Mouse (Mus musculus) CH12.LX (cell line): Measurements from ENCODE around the gene Tmem35b.
"Not testable (repeated sequence)": the region's sequence is repeated elsewhere in the genome, so short reads cannot be mapped to it uniquely, and the experiment has no call there.

Experiments
- CHD2 ChIP-seq: IDR thresholded peaks from 2 replicates; pipeline ENCODE4 v1.6.1; 2011; ENCODE audit warnings: low read length, improper control_type of control experiment
- CTCF ChIP-seq, 2 experiments: IDR thresholded peaks in 1 of 2; conservative IDR thresholded peaks in 1 of 2; 2 replicates each; pipeline ENCODE4 v1.5.1; 2011 to 2012; ENCODE audit warnings: low read depth in 2 of 2, low read length in 2 of 2, improper control_type of control experiment in 1 of 2, inconsistent platforms in 1 of 2, mild to moderate bottlenecking in 1 of 2, moderate library complexity in 1 of 2
- E2F4 ChIP-seq: IDR thresholded peaks from 2 replicates; pipeline ENCODE4 v1.6.1; 2011; ENCODE audit warnings: low read depth, low read length, improper control_type of control experiment; ENCODE audit not compliant: insufficient replicate concordance
- EP300 ChIP-seq: IDR thresholded peaks from 2 replicates; pipeline ENCODE4 v1.6.1; 2011; ENCODE audit warnings: low read length, improper control_type of control experiment
- JUND ChIP-seq: conservative IDR thresholded peaks from 2 replicates; pipeline ENCODE4 v1.6.1; 2011; ENCODE audit warnings: low read depth, low read length, improper control_type of control experiment
- MAX ChIP-seq: IDR thresholded peaks from 2 replicates; pipeline ENCODE4 v1.6.1; 2011; ENCODE audit warnings: low read length, improper control_type of control experiment
- NELFE ChIP-seq: IDR thresholded peaks from 2 replicates; pipeline ENCODE4 v1.6.1; 2011; ENCODE audit warnings: low read depth, low read length, improper control_type of control experiment
- PAX5 ChIP-seq: IDR thresholded peaks from 2 replicates; pipeline ENCODE4 v1.6.1; 2012; ENCODE audit warnings: low read length, inconsistent platforms, mixed read lengths
- POLR2A ChIP-seq: IDR thresholded peaks from 2 replicates; pipeline ENCODE4 v1.6.1; 2011; ENCODE audit warnings: low read depth, mild to moderate bottlenecking, improper control_type of control experiment, low read length
- SMC3 ChIP-seq: IDR thresholded peaks from 2 replicates; pipeline ENCODE4 v1.6.1; 2011; ENCODE audit warnings: low read depth, low read length, improper control_type of control experiment
- UBTF ChIP-seq: IDR thresholded peaks from 2 replicates; pipeline ENCODE4 v1.6.1; 2012; ENCODE audit warnings: low read depth, mild to moderate bottlenecking, inconsistent platforms, low read length, improper control_type of control experiment, moderate library complexity
- USF2 ChIP-seq: conservative IDR thresholded peaks from 2 replicates; pipeline ENCODE4 v1.6.1; 2011; ENCODE audit warnings: low read depth, low read length, improper control_type of control experiment
- ZC3H11A ChIP-seq: IDR thresholded peaks from 2 replicates; pipeline ENCODE4 v1.6.1; 2012; ENCODE audit warnings: low read depth, mild to moderate bottlenecking, inconsistent platforms, low read length, improper control_type of control experiment

DNA sequence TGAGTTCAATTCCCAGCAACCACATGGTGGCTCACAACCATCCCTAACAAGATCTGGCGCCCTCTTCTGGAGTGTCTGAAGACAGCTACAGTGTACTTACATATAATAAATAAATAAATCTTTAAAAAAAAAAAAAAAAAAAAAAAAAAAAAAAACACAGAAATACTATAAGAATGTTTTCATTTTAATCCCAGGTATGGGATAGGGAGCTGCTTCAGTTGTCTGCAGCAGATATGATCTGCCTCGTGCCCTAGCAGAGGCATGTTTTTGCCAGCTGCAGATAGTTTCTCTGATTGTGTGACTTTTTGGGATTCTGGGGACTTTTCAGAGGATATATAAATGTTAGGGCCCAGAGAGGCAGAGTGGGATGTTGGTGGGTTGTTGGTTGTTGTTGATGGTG lies 23.9 kb upstream of the Tmem35b start:
- TF ChIP-seq POLR2A; JUND; USF2; CHD2; ZC3H11A; MAX; CTCF (conservative IDR thresholded peaks at IDR 0.05 in 1 of 2, IDR thresholded peaks at IDR 0.05 in 1 of 2; ENCODE audit: low read depth in 2 of 2, low read length in 2 of 2); UBTF; EP300; E2F4; PAX5; SMC3; NELFE: not testable (repeated sequence)
